Mouse (Mus musculus) forebrain, embryonic 15.5 days (tissue): ENCODE measurements at regions not wholly inside any gene's neighbourhood (a gene's known extent, or its start where the extent isn't known, plus 50 kb on each side); places are given as distances from the start of the nearest gene placed in this dataset.

Experiments
- ATAC-seq: fragments of 200-750 bp; cut with Nextera tagmentation; replicated peaks from 2 replicates; pipeline ENCODE4 v1.8.0; 2017; ENCODE audit warnings: mild to moderate bottlenecking, moderate TSS enrichment, moderate library complexity
- H3K27ac ChIP-seq: fragments of 300-500 bp; sonication (generic); replicated peaks from 2 replicates; pipeline ENCODE4 v1.5.1; 2015; ENCODE audit warnings: mild to moderate bottlenecking, inconsistent platforms
- H3K27me3 ChIP-seq: fragments of 300-500 bp; sonication (generic); 2 replicates; pipeline ENCODE4 v1.6.1; 2015; ENCODE audit warnings: inconsistent platforms
- H3K36me3 ChIP-seq: fragments of 300-500 bp; sonication (generic); 2 replicates; pipeline ENCODE4 v1.6.1; 2015; ENCODE audit warnings: mild to moderate bottlenecking, inconsistent platforms
- H3K4me1 ChIP-seq: fragments of 300-500 bp; sonication (generic); 2 replicates; pipeline ENCODE4 v1.6.1; 2015; ENCODE audit warnings: inconsistent platforms
- H3K4me2 ChIP-seq: fragments of 300-500 bp; sonication (generic); replicated peaks from 2 replicates; pipeline ENCODE4 v1.6.1; 2015; ENCODE audit warnings: mild to moderate bottlenecking, inconsistent platforms
- H3K4me3 ChIP-seq: fragments of 300-500 bp; sonication (generic); 2 replicates; pipeline ENCODE4 v1.5.1; 2015; ENCODE audit warnings: mild to moderate bottlenecking, inconsistent platforms
- H3K9ac ChIP-seq: fragments of 300-500 bp; sonication (generic); replicated peaks from 2 replicates; pipeline ENCODE4 v1.6.1; 2015; ENCODE audit warnings: mild to moderate bottlenecking, inconsistent platforms
- H3K9me3 ChIP-seq: fragments of 300-500 bp; sonication (generic); 2 replicates; pipeline ENCODE4 v1.6.1; 2016; ENCODE audit warnings: inconsistent platforms
- WGBS: fragments of 180-500 bp; shearing (Covaris S2); methylation state at CpG from one replicate; pipeline ENCODE4 v1.1.7; 2015; ENCODE audit warnings: mixed read lengths; 5-methylcytosine and 5-hydroxymethylcytosine counted together

- Histone ChIP-seq H3K4me3 (no peak overlapping the region), H3K4me2 (no peak overlapping the region), H3K27ac (no peak overlapping the region), H3K36me3 (no peaks in the 10 kb centered on the region), H3K27me3 (no peaks in the 10 kb centered on the region), H3K4me1 (no peaks in the 10 kb centered on the region), H3K9me3 (no peaks in the 10 kb centered on the region), H3K9ac (no peak overlapping the region)
- ATAC-seq: no peak
Observed at GRCm38 (mm10) chr1:76336011-76336410, 789.9 kb downstream of the Slc4a3 start.

- H3K4me3 ChIP-seq: no peak overlapping the region
- WGBS: 40% methylated on average over 8 of the region's 8 CpGs
- ATAC-seq: no peak
- no peaks in the 10 kb centered on the region for H3K4me1 ChIP-seq
- no peak overlapping the region for H3K4me2 ChIP-seq
- H3K9me3 ChIP-seq: no peaks in the 10 kb centered on the region
- no peak overlapping the region for H3K27ac ChIP-seq
- no peaks in the 10 kb centered on the region for H3K36me3 ChIP-seq
- H3K9ac ChIP-seq: no peak overlapping the region
- no peaks in the 10 kb centered on the region for H3K27me3 ChIP-seq
Observed at GRCm38 (mm10) chr1:76362106-76362505, 816.0 kb downstream of the Slc4a3 start.

GRCm38 (mm10) chr1:76373931-76374330 is 827.9 kb downstream of the Slc4a3 start:
- Histone ChIP-seq H3K9ac (no peak overlapping the region), H3K9me3 (no peaks in the 10 kb centered on the region), H3K27ac (no peak overlapping the region), H3K4me1 (no peaks in the 10 kb centered on the region), H3K4me3 (no peak overlapping the region), H3K36me3 (no peaks in the 10 kb centered on the region), H3K27me3 (no peaks in the 10 kb centered on the region), H3K4me2 (no peak overlapping the region)
- ATAC-seq: no peak
- WGBS: 71% methylated on average over 2 of the region's 2 CpGs

GRCm38 (mm10) chr1:76378154-76378553 is 832.1 kb downstream of the Slc4a3 start:
- ATAC-seq: no peak
- 88% methylated on average over 3 of the region's 3 CpGs for WGBS
- Histone ChIP-seq H3K4me3 (no peak overlapping the region), H3K27me3 (no peaks in the 10 kb centered on the region), H3K9me3 (no peaks in the 10 kb centered on the region), H3K27ac (no peak overlapping the region), H3K9ac (no peak overlapping the region), H3K4me1 (no peaks in the 10 kb centered on the region), H3K36me3 (no peaks in the 10 kb centered on the region), H3K4me2 (no peak overlapping the region)

GRCm38 (mm10) chr1:76392536-76392935 is 846.5 kb downstream of the Slc4a3 start:
- no peak overlapping the region for H3K27ac ChIP-seq
- H3K4me3 ChIP-seq: no peak overlapping the region
- peaks cover 13% of the 10 kb centered on the region; the same call in 1 of the 2 replicates for H3K4me1 ChIP-seq
- H3K9ac ChIP-seq: no peak overlapping the region
- H3K27me3 ChIP-seq: no peaks in the 10 kb centered on the region
- ATAC-seq: no peak
- 35% methylated on average over 6 of the region's 6 CpGs for WGBS
- H3K9me3 ChIP-seq: no peaks in the 10 kb centered on the region
- no peaks in the 10 kb centered on the region for H3K36me3 ChIP-seq
- no peak overlapping the region for H3K4me2 ChIP-seq

GRCm38 (mm10) chr1:76394038-76394437 is 848.0 kb downstream of the Slc4a3 start:
- H3K4me3 ChIP-seq: no peak overlapping the region
- 79% methylated on average over 8 of the region's 8 CpGs for WGBS
- no peak for ATAC-seq
- no peaks in the 10 kb centered on the region for H3K36me3 ChIP-seq
- no peak overlapping the region for H3K27ac ChIP-seq
- H3K9ac ChIP-seq: no peak overlapping the region
- peaks cover 13% of the 10 kb centered on the region; the same call in 1 of the 2 replicates for H3K4me1 ChIP-seq
- no peaks in the 10 kb centered on the region for H3K9me3 ChIP-seq
- H3K4me2 ChIP-seq: no peak overlapping the region
- no peaks in the 10 kb centered on the region for H3K27me3 ChIP-seq

GRCm38 (mm10) chr1:76402854-76403253 is 856.8 kb downstream of the Slc4a3 start:
- Histone ChIP-seq H3K9me3 (no peaks in the 10 kb centered on the region), H3K27me3 (no peaks in the 10 kb centered on the region), H3K4me1 (no peaks in the 10 kb centered on the region), H3K27ac (no peak overlapping the region), H3K4me2 (no peak overlapping the region), H3K4me3 (no peak overlapping the region), H3K9ac (no peak overlapping the region), H3K36me3 (no peaks in the 10 kb centered on the region)
- ATAC-seq: no peak
- WGBS: 75% methylated on average over 2 of the region's 2 CpGs

- no peak for ATAC-seq
- H3K9ac ChIP-seq: no peak overlapping the region
- H3K4me3 ChIP-seq: no peak overlapping the region
- no peaks in the 10 kb centered on the region for H3K36me3 ChIP-seq
- H3K4me1 ChIP-seq: no peaks in the 10 kb centered on the region
- H3K9me3 ChIP-seq: no peaks in the 10 kb centered on the region
- no peak overlapping the region for H3K4me2 ChIP-seq
- no peaks in the 10 kb centered on the region for H3K27me3 ChIP-seq
- no peak overlapping the region for H3K27ac ChIP-seq
- 81% methylated on average over 4 of the region's 4 CpGs for WGBS
Observed at GRCm38 (mm10) chr1:76404003-76404402, 857.9 kb downstream of the Slc4a3 start.

- Histone ChIP-seq H3K9ac (no peak overlapping the region), H3K4me1 (no peaks in the 10 kb centered on the region), H3K4me3 (no peak overlapping the region), H3K36me3 (no peaks in the 10 kb centered on the region), H3K27me3 (no peaks in the 10 kb centered on the region), H3K4me2 (no peak overlapping the region), H3K9me3 (no peaks in the 10 kb centered on the region), H3K27ac (no peak overlapping the region)
- 73% methylated on average over 4 of the region's 4 CpGs for WGBS
- ATAC-seq: 0 out of 2 replicates have a peak, but pooled peaks have one; percentile 46
Observed at GRCm38 (mm10) chr1:76410813-76411212, 864.7 kb downstream of the Slc4a3 start.

GRCm38 (mm10) chr1:76420525-76420924 is 874.5 kb downstream of the Slc4a3 start:
- no peaks in the 10 kb centered on the region for H3K4me1 ChIP-seq
- H3K36me3 ChIP-seq: no peaks in the 10 kb centered on the region
- H3K27me3 ChIP-seq: no peaks in the 10 kb centered on the region
- no peak overlapping the region for H3K27ac ChIP-seq
- no peaks in the 10 kb centered on the region for H3K9me3 ChIP-seq
- no peak overlapping the region for H3K4me2 ChIP-seq
- ATAC-seq: no peak
- H3K4me3 ChIP-seq: no peak overlapping the region
- no peak overlapping the region for H3K9ac ChIP-seq
- WGBS: 74% methylated on average over 9 of the region's 9 CpGs

GRCm38 (mm10) chr1:76427439-76427838 is 881.4 kb downstream of the Slc4a3 start:
- Histone ChIP-seq H3K36me3 (no peaks in the 10 kb centered on the region), H3K9me3 (no peaks in the 10 kb centered on the region), H3K4me1 (0 out of 2 replicates have a peak, but pooled peaks cover 5% of the 10 kb centered on the region), H3K9ac (no peak overlapping the region), H3K27me3 (no peaks in the 10 kb centered on the region), H3K4me2 (no peak overlapping the region), H3K27ac (no peak overlapping the region), H3K4me3 (no peak overlapping the region)
- ATAC-seq: no peak
- WGBS: 80% methylated on average over 7 of the region's 7 CpGs

GRCm38 (mm10) chr1:76430041-76430610 is 884.1 kb downstream of the Slc4a3 start:
- Histone ChIP-seq H3K4me2 (no peak overlapping the region), H3K27ac (peak overlapping the region; percentile 57)

GRCm38 (mm10) chr1:76433481-76433941 is 887.4 kb downstream of the Slc4a3 start:
- Histone ChIP-seq H3K4me2 (no peak overlapping the region), H3K27ac (peak overlapping the region; percentile 12; the same call in 1 of the 2 replicates), H3K4me3 (no peak overlapping the region), H3K9me3 (no peaks in the 10 kb centered on the region), H3K36me3 (no peaks in the 10 kb centered on the region), H3K27me3 (no peaks in the 10 kb centered on the region), H3K4me1 (peaks cover 20% of the 10 kb centered on the region; the same call in 1 of the 2 replicates), H3K9ac (no peak overlapping the region)
- peak; percentile 86 for ATAC-seq
- 7% methylated on average over 6 of the region's 6 CpGs for WGBS

More at GRCm38 (mm10) chr1:76430041-76430610, 884.1 kb downstream of the Slc4a3 start:
- Histone ChIP-seq H3K9ac (no peak overlapping the region), H3K36me3 (no peaks in the 10 kb centered on the region), H3K4me3 (no peak overlapping the region), H3K27me3 (no peaks in the 10 kb centered on the region), H3K9me3 (no peaks in the 10 kb centered on the region), H3K4me1 (peaks cover 20% of the 10 kb centered on the region; the same call in 1 of the 2 replicates)
- ATAC-seq: 0 out of 2 replicates have a peak, but pooled peaks have one; percentile 35
- 21% methylated on average over 6 of the region's 6 CpGs for WGBS
